Mouse (Mus musculus) heart, postnatal 25 days (tissue): ENCODE results near the gene Lrrc7. TPM values are rescaled to one million over a fixed set of nuclear protein-coding genes. Genes with fewer than 3 reads are reported as not detected.

Experiments used
- DNase-seq: peaks from one replicate; pipeline ENCODE4 v3.0.0; 2022; ENCODE audit warnings: low spot score
- intact Hi-C: fragments of 180-260 bp; cut with DNase I; formaldehyde crosslinking; loops from one replicate; pipeline ENCODE4 v1.15.1; 2025
- total RNA-seq, 2 experiments: library from RNA; stranded (reverse); gene quantifications; 2 replicates each; pipeline ENCODE4 v1.2.3; 2021

Lrrc7 gene
- total RNA-seq, result not detected

DNA sequence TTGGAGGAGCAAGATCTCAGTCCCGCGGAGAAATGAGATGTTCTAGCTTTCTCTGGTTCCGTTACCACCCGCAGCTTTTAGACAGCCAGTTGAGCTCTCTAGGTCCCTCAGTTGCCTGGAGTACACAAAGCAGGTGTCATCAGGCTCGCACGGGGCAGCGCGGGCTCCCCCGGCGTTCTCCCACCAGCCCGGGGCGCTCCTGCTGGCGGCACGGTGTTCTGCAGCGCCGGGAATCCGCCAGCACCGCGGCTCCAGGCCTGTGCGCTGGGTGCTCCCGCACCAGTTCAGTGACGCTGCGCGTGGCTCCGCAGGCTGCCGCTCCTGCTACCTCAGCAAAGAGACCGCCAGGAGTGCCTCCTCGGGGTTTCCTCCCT is at the start of gene Lrrc7:
Gene Lrrc7, minus strand, starts transcription at position 235 of the 374 bp plus-strand sequence.
- intact Hi-C loops, result no loop called here
- no peak for DNase-seq

DNA sequence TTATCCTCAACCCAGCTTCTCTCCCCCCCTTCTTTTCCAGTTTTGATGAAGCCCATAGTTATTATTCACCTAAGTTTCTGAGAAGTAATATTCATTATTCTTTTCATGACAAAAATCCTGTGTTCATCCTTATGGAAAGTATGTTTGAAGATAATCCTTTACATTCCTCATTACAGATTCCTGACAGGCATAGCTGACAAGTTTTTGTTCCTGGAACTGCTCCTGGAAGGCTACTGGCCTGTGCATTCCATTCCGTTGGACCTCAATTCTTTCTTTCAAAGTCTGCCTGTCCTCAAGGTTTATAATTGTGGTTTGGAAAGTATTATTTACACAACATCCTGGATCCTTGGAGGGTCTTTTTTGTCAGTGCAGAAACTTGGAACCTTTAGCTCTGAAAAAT is 45.0 kb upstream of the Lrrc7 start:
- DNase-seq, result no peak
- intact Hi-C loops, result no loop called here

DNA sequence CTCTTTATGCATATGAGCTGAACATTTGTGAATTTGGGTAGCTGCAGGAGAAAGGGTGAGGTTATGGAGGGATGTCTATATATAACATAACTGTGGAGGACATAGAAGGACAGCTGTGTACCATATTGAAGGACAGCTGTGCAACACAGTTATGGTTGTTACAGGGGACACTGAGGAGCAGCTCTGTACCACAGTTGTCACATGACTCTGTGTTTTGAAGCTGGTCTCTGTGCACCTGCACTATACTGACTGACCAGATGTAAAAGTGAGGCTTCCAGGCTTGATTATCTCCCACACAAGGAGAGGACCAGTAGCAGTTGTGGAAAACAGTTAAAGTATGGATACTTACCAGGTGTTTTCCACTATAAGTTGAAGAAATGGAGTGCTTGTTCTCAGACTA is 43.3 kb upstream of the Lrrc7 start:
- intact Hi-C loops, result no loop called here
- DNase-seq, result no peak

DNA sequence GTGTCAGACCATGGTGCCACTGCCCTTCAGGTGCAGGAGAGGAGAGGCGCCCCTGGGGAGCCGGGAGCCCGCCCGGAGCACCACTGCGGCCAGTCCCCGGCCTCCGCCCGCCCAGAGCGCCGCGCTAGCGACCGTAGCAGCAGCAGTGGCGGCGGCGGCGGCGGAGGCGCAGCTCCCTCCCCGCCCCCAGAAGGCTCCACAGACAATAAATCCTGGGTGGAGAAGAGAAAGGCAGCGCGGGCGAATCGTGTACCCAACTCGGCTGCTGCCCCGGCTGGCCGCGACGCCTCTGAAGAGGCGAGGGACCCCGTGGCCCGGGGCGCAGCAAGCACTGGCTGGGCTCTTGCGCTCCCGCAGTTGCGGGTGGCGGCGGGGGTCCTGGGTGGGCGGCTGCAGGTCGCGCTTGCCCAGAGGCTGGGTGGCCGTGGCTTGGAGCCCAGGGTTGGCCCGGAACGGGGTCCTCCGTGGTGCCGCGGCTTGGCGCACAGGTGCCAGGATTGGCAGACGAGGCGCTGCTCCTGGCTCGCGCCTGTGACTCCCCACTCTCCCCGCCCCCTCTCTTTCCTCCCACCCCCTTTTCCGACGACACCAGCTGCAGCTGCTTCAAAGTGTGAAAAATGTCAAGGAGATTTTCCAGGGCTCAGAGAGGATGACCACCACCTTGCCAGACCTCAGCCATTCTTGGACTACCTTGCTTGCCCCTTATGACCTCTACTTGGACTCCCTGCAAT is 600 bp downstream of the Lrrc7 start:
- intact Hi-C loops, result no loop called here
- DNase-seq, result no peak

DNA sequence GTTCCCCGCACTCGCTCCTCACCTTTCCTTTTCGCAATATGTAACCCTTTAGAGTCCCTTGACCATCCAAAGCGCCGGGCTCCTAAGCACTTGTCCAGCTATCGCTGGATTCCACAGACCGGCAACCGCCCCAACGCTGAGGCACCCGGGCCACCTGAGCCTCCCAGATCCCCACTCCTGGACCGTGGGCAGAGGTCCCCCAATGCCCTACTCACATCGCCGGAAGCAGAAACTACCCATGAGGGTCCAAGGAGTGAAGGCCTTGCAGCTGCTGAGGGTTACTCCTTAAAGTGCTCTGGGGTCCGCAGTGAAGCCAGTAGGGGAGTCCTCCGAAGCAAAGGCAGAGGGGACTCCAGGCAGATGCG is 1.1 kb downstream of the Lrrc7 start:
- intact Hi-C loops, result no loop called here
- DNase-seq, result no peak

DNA sequence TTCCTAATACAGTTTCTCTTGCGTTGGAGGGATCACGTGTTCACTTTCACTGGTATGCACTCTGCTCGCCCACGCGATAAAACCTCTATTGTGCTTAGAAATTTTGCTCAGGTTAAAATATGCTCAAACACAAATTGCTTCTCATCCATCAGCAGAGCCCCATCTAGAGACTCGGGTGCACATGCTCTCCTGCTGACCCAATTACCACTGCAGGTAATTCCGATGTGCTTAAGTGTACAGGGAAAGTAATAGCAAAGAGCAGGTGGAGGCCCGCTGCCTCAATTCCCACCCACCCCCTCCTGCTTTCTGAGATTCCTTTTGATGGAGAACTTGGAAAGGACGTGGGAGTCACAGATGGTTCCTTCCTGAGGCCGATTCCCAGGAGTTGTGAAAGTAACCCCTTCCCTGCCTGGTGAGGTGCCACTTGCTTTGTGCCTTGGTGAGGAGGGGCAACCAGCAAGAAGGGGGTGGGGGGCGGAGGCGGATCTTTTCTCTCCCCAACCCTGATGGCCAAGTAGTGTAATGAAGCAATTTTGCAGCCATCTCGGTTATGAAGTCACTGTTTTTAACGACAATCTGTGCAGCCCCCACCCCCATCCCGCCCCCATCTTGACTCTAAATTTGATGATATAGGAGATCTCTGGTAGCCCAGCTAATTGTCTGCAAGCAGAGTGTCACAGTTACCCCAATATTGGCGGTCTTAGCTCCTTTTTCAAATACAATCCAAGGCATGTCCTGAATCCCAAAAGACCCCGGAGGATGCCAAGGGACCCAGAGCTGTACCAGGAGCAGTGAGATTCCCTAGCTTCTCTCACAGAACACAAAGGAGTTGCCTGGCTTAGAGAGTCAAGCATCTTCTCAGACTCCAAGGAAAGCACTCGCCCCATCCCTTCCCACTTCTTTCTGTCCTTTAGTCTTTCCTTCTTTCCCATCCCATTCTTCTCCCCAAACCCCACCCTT is 2.0 kb downstream of the Lrrc7 start:
- no peak for DNase-seq

DNA sequence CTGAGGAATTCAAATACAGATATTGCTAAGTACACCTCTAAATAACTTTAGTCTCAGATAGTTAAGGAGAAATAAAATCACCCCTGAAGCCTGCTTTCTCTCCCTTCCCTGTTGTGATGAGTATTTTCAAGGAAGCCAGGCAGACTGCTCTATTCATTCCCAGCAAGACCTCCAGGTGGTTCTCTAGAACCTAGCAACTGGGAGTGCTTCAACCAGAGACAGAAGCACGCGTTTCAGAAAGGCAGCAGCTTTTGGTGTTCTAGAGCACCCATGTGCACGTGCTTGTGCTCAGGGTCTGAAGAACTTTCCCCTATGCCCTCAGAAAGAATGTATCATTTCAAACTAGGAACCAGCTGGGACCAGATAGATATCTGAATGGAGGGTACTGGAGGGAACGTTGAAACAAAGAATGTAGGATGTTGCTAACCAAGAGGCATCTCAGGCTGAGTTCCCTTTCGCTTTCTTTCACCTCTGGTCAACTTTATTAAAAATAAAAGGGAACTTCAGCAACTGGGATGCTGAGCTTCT is 2.8 kb downstream of the Lrrc7 start:
- DNase-seq, result no peak
- intact Hi-C loops, result no loop called here

More for the DNA sequence above, 2.0 kb downstream of the Lrrc7 start:
- intact Hi-C loops, result no loop called here

DNA sequence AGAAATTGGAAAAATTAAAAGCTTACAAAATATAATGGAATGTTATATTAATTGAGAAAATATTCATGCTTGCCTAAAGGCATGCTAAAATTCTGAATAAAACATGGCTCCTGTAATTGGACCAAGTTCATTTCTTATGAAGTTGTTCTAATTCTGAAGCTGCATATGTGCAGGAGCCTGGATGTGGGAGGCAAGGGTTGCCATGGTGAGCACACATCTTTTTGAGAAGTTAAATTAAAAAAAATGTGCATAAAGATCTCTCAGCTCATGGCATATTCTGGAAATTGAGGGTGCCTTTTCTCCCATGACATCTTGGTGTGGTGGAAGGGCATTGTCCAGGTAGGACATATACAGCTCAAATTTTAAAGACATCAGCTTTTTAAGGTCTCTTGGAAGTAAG is 3.4 kb downstream of the Lrrc7 start:
- DNase-seq, result no peak

DNA sequence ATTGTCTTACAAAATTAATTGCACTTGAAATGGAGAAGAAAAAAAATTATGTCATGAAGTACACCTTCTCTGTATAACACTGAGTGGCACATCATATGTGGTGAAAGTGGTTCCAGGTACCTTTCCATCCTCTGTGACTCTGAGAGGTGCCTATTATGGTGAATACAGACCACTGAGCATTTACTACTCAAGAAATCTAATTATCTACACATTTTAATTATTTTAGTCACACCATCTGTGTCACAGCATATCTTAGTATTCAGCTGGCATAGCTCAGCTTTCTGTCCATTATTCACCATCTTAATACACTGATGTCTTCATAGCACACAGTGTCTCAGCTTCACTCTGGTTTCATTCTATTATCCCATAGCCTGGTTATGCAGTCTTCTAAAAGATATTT is 7.7 kb downstream of the Lrrc7 start:
- DNase-seq, result no peak
- intact Hi-C loops, result no loop called here

More for the DNA sequence above, 3.4 kb downstream of the Lrrc7 start:
- intact Hi-C loops, result no loop called here

DNA sequence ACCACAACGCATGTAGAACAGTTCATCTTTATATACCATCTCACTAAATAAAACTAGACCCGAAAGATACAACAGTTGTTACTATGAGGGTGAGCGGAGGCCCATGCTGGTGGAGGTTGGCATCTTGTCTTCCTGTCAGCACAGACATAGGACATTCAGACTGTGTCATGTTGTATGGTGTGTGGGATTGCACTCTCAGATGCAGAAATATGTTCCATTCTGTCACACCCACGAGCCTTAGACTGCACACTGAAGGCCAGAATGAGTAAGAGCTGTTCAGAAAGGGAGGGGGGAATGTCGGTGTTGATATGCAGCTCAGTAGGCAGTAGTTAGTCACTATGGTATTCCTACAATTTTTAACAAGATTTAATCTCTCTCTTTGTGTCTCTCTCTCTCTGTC is 9.9 kb downstream of the Lrrc7 start:
- DNase-seq, result no peak
- intact Hi-C loops, result no loop called here

DNA sequence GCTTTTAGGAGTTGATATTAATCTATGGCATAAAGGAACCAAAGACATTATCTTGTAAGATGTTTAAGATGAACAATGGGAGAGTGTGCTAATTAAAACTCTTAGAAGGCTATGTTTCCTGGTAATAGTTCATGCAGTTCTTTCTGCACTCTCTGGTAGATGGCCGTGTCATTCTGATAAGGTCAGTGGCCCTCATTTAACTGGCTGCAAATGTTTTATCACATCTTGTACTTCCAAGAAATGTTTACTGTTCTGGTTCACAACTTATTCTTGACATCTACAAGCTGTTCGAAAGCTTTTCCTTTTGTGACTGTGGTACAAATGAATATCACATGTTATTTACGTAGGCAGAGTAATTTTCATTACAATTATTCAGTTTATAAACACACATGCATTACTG is 18.5 kb downstream of the Lrrc7 start:
- DNase-seq, result no peak
- intact Hi-C loops, result no loop called here

DNA sequence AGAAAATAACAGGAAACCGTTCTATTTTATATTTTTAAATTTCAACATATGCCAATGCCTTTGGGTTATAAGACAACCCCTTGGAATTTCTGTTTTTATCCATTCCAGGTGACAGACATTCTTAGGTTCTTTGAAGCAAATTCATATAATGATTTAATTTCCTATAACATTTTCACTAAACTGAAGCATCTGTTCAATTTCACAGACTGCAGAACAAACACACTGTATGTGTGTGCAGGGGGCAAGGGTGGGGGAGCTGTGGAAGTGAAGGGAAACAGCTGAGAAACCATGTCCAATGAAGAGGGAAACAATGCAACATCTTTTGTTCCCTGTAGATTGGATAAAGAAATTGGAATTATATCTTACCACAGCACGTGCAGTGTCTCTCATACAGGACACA is 29.2 kb downstream of the Lrrc7 start:
- intact Hi-C loops, result no loop called here
- no peak for DNase-seq

DNA sequence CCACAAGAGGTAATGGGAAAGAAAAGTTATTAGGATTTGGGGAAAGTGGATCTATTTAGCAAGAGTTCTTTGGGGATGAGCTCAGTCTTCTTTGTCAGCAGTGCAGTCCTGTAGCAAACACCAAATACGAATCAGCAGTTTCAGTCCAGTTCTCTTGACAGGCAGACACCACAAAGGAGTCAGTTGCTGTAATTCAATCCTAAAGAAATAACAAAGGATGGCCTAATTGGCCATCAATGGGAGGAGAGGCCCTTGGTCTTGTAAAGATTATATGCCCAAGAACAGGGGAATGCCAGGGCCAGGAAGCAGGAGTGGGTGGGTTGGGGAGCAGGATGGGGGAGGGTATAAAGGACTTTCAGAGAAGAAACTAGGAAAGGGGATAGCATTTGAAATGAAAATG is 33.5 kb downstream of the Lrrc7 start:
- intact Hi-C loops, result no loop called here

DNA sequence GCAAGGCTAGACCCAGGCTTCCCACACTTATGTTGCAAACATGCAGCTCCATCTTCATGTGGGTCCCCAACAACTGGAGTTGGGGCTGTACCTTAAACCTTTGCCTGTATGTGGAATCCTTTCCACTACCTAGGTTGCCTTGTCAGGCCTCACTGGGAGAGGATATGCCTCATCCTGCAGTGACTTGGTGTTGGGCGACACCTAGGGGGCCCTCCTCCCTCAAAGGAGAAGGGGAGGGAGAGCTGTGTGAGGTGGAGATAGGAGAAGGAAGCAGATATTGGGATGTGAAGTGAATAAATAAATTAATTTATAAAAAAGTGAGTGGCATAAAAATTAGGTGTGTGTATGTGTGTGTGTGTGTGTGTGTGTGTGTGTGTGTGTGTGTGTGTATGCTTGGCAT is 68.3 kb downstream of the Lrrc7 start:
- intact Hi-C loops, result no loop called here
- no peak for DNase-seq

More for the DNA sequence above, 33.5 kb downstream of the Lrrc7 start:
- DNase-seq, result no peak

DNA sequence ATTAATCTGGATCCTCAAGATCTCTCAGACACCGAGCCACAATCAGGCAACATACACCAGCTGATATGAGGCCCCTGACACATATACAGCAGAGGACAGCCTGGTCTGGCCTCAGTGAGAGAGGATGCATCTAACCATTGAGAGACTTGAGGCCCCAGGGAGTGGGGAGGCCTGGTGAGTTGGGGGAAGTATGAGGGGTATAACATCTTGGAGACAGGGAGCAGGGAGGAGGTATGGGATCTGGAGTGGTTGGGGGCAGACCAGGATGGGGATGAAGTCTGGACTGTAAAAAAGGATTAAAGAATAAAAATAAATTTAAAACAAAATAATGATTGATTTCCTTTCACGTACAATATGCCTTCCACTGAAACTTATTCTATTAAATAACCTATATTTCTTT is 82.3 kb downstream of the Lrrc7 start:
- intact Hi-C loops, result no loop called here
- DNase-seq, result no peak

DNA sequence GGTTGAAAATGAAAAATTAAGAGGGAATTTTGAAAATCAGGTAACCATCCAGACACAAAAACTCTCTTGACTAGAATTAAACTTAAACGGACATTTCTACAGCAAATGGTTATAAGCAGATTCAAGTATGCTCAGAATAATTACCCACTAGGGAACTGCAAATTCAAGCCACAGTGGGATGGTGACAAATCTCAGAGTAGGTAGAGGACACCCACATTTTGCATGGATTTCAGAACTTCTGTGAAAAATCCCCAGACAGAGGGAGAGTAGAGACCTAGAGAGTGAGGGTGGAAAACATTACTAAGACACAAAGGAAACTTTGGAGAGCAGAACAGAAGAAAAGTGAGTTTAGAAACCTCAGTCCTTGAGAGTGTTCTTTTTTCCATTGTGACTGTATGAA is 161.4 kb downstream of the Lrrc7 start:
- no peak for DNase-seq
- intact Hi-C loops, result no loop called here

DNA sequence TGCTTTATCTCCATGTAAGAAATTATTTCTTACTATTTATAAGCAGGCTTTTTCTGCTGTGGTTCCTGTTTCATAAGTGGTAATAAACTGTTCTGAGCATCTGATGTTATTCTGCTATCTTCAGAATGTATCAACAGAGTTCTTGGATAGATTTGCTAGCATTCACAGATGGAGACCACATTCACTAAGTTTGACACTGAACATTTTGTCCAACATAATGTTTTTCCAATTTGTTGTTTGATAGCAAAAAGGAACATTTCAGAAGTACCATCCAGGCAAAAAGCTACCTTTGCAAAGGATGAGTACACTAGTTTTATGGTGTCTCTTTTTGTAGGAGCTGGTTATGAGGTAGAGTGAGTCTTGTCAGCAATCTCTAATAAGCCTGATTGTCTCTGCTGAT is 170.5 kb downstream of the Lrrc7 start:
- DNase-seq, result no peak
- intact Hi-C loops, result no loop called here

DNA sequence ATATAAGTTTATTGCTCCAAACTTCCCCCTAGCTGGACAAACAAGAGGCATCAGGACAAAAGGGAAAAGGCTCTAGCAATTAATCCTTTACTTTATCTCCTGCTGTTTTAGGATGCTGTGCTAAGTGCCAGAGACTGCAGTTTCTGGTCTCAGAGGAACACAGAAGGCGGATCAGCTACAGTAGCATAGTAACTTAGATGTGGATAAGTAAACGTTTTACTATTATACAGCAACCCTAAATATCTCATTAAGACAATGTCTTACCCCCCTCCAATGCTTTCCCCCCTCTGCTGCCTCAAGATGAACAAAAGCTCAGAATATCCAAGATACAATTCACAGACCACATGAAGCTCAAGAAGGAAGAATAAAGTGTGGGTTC is 174.0 kb downstream of the Lrrc7 start:
- intact Hi-C loops, result no loop called here
- DNase-seq, result no peak

DNA sequence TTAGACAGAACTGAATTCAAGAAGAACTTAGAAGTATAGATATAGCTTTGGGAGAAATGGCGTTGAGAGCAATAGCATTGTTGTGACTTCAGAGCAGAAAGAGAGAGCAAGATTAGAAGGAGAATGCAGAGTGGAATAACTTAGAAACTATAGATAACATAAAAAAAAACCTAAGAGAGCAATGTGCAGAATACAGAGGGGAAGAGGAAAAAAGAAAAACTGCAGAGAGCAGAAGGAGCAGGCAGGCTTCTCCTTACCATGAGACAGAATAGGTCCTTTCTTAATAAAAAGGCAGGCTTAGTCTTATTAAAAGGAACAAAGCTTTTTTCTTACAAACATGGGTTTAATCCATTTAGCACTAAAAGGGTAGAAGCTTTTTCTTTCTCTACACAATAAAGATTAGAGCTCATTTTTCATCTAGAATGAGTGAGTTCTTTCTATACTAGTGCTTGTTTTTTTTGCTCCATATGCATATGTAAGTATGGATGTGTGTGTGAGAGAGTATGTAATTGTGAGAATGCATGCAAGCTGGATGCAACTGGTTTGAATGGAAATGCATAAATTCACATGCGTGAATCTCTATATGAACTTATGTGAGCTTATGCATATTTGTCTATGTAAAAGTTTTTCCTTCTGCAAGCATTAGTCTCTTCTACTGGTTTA is 174.5 kb downstream of the Lrrc7 start:
- DNase-seq, result no peak
- intact Hi-C loops, result no loop called here

DNA sequence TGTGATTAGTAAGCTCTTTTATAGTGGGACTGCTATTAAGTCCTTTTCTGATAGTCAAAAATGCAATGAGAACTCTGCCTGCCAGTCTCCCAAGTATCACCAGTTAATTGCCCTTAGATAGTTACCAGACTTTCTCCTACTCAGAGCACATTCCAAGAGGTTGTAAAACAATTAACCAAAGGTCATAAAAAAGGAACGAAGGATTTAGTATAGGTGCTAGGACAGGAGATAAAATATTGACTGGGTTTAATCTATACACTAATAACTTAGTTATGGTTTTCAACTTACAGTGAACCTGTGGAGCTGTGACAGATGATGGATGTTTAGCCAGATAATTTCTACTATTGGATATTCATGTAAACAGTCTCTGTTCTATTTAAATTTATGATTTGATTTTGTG is 175.2 kb downstream of the Lrrc7 start:
- intact Hi-C loops, result no loop called here
- DNase-seq, result no peak

DNA sequence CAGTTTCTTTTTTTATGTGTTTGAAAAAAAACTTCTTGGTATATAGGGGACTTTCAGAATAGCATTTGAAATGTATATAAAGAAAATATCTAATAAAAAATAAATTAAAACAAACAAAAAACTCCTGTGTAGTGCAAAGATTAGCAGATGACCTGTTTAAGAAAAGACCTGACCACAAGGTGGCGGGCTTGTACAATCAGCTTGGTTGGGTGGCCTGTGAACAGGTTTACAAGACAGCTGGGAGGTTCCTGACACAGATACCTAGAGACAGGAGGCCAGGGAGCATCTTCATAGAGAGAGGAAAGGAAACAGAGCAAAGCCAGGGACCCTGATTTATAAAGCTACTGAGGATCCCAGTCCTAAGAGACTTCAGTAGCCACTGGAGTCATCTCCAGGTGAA is 186.1 kb downstream of the Lrrc7 start:
- intact Hi-C loops, result loop anchor here (5.0 kb wide), 1 partner anchor 1171 kb away; no protein-coding TSS in a partner anchor

More for the DNA sequence above, 186.1 kb downstream of the Lrrc7 start:
- DNase-seq, result no peak
